Mouse (Mus musculus): ENCODE data around the gene Mei1. TPM values are rescaled to one million over a fixed set of nuclear protein-coding genes. Genes with fewer than 3 reads are reported as not detected.
A peak's percentile ranks its signal among the peaks of the same experiment; 100 is the strongest.
"Not testable (repeated sequence)": the region's sequence is repeated elsewhere in the genome, so short reads cannot be mapped to it uniquely, and the experiment has no call there.

Mei1 gene
- total and polyA plus RNA-seq, 3 experiments = 0.05 TPM; not detected in 2

DNA sequence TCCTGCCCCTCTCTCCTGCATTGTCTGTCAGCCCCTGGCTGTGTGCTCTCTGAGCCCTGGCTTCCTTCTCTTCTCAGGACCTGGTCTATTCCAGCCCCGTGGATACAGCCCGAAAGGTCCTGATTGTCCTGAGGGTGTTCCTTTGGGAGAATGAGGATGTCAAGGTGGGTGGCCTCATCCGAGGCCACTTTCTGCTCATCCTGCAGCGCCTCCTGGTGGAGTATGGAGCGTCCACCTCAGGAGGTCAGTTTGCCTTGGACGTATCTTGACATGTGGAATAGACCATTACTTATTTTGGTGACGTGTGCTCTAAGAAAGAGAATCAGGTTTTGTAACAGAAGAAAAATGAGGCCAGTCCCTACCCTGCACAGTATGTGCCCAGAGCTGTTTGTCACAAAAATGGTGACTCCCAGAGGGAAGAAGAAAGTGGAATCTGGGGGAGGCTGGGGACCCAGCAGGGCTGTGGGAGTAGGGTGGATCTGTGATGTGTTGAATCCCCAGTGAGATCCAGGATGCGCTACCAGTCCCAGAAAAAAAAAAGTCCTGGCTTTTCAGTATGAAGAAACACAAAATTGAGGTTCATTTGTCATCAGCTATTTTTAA lies 37.3 kb downstream of the Mei1 start:
- no peaks in the 10 kb centered on the region for H3K9me3 ChIP-seq (replicated peaks)
- no peaks in the 10 kb centered on the region for H3K36me3 ChIP-seq (replicated peaks)
- no peaks in the 10 kb centered on the region; the same call in 1 of the 2 replicates for H3K4me1 ChIP-seq (ENCODE audit: insufficient read depth, low read depth, low read length)
- DNase-seq (ENCODE audit: low spot score) = peak; percentile 14
- H3K27me3 ChIP-seq (ENCODE audit: insufficient read depth, low read length) = peaks cover 56% of the 10 kb centered on the region
- no peak for ATAC-seq (ENCODE audit: extremely low read depth, insufficient number of reproducible peaks, low FRiP score, poor library complexity, severe bottlenecking)
- no peak for TF ChIP-seq GATA1 (IDR thresholded peaks at IDR 0.05; ENCODE audit: borderline replicate concordance, low read length)
- TF ChIP-seq POLR2AphosphoS5 (IDR thresholded peaks at IDR 0.05; ENCODE audit: insufficient replicate concordance, low read depth, low read length) = no peak
- no peak for TF ChIP-seq GATA2 (IDR thresholded peaks at IDR 0.05; ENCODE audit: borderline replicate concordance, low read depth, low read length)
- TF ChIP-seq CTCF (IDR thresholded peaks at IDR 0.05; ENCODE audit: low read depth, low read length) = peak; percentile 52
- TF ChIP-seq TAL1 (conservative IDR thresholded peaks at IDR 0.05; ENCODE audit: low read depth, low read length) = no peak
- no peak overlapping the region for H3K4me3 ChIP-seq (ENCODE audit: low read depth, low read length)

DNA sequence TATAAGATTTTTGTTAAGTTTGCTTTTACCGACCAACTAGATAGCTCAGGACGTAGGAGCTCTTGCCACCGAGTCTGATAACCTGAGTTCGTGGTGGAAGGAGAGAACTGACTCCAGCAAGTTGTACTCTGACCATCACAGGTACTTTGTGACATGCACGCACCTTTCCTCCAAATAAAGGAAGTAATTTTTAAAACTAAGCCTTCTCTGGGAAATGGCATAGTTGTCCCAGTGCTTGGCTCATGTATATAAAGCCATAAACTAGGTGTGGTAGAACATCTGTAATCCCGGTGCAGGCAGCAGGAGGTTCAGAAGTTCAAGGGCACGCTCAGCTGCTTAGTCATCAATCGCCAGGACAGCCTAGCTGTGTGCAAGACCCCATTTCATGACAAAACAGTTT lies 50.7 kb downstream of the Mei1 start:
- no peaks in the 10 kb centered on the region for H3K36me3 ChIP-seq (replicated peaks)
- peaks cover 39% of the 10 kb centered on the region for H3K27me3 ChIP-seq (ENCODE audit: insufficient read depth, low read length)
- ATAC-seq (ENCODE audit: extremely low read depth, insufficient number of reproducible peaks, low FRiP score, poor library complexity, severe bottlenecking) (no peak), DNase-seq (ENCODE audit: low spot score) (no peak)
- peaks cover 2% of the 10 kb centered on the region; the same call in 1 of the 2 replicates for H3K4me1 ChIP-seq (ENCODE audit: insufficient read depth, low read depth, low read length)
- no peaks in the 10 kb centered on the region for H3K9me3 ChIP-seq (replicated peaks)
- H3K4me3 ChIP-seq (ENCODE audit: low read depth, low read length) = no peak overlapping the region
- no peak for TF ChIP-seq POLR2AphosphoS5 (IDR thresholded peaks at IDR 0.05; ENCODE audit: insufficient replicate concordance, low read depth, low read length)
- TF ChIP-seq CTCF (IDR thresholded peaks at IDR 0.05; ENCODE audit: low read depth, low read length) = no peak
- no peak for TF ChIP-seq TAL1 (conservative IDR thresholded peaks at IDR 0.05; ENCODE audit: low read depth, low read length)
- TF ChIP-seq GATA2 (IDR thresholded peaks at IDR 0.05; ENCODE audit: borderline replicate concordance, low read depth, low read length) = no peak
- TF ChIP-seq GATA1 (IDR thresholded peaks at IDR 0.05; ENCODE audit: borderline replicate concordance, low read length) = no peak

DNA sequence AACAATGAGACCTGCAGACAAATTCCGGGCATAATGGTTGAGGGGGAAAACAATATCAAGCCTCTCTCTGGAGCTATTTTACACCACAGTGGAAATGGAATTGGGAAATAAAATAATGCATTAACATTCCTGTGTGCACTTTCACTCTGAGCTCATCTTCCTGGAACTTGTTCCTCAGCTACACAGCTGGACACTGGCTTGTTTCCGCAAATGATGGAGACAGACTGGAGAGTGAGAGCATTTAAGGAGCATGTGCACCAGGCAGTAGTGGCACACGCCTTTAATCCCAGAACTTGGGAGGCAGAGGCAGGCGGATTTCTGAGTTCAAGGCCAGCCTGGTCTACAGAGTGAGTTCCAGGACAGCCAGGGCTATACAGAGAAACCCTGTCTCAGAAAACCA lies 56.9 kb downstream of the Mei1 start:
- not testable (repeated sequence) for H3K4me3 ChIP-seq (ENCODE audit: low read depth, low read length); DNase-seq (ENCODE audit: low spot score); ATAC-seq (ENCODE audit: extremely low read depth, insufficient number of reproducible peaks, low FRiP score, poor library complexity, severe bottlenecking); H3K9me3 ChIP-seq (replicated peaks)
- H3K36me3 ChIP-seq (replicated peaks) = peaks cover 28% of the 10 kb centered on the region
- peaks cover 16% of the 10 kb centered on the region for H3K27me3 ChIP-seq (ENCODE audit: insufficient read depth, low read length)
- peaks cover 48% of the 10 kb centered on the region for H3K4me1 ChIP-seq (ENCODE audit: insufficient read depth, low read depth, low read length)

DNA sequence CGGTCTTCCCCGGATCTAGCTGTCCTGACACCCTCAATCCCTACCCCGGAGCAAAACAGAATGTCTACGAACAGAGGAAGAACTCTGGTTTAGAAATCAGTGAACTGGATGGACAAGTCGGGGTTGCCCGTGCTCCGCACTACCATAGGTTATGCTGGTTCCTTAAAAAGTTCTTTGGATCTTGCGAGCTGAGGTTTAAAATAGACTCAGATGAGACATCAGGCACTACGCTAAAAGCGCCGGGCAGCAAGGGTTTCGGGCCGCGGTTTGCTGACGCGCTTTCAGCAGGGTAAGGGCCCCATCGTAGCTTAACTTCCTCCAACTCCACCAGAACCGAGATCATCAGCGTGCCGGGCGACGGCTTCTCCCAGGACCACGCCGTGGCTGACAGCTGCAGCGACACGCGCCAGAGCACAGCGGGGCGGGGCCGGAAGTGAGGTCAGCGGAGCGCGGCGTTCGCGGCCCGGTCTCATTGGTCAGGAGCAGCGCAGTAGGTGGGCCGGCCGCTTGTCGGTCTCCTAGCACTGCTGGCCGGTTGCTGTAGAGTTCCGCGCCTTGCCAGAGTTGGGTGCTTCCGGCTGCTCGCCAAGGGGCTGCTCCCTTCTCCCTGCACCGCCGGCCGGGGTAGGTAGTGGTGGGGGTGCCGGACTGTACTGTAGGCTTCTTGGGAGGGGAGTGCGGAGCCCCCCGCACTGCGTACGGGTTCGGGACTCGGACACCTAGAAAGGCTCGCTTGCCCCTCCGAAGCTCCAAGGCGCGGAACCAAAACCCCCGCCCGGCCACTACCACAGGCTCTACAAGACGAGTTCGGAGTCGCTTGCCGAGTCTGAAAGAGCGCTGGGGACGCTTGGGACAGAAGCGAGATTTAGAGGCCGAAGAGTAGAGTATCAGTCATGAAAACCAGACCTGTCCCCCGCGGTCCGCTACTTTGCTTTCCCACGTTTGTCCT lies 57.9 kb downstream of the Mei1 start, which contains the start of gene Ccdc134:
TSS of gene Ccdc134 (plus strand) at position 497 of the 949 bp plus-strand sequence.
- TF ChIP-seq GATA1 (IDR thresholded peaks at IDR 0.05; ENCODE audit: borderline replicate concordance, low read length) = no peak
- no peak for TF ChIP-seq CTCF (IDR thresholded peaks at IDR 0.05; ENCODE audit: low read depth, low read length)
- no peak for TF ChIP-seq POLR2AphosphoS5 (IDR thresholded peaks at IDR 0.05; ENCODE audit: insufficient replicate concordance, low read depth, low read length)
- TF ChIP-seq TAL1 (conservative IDR thresholded peaks at IDR 0.05; ENCODE audit: low read depth, low read length) = no peak
- no peak for TF ChIP-seq GATA2 (IDR thresholded peaks at IDR 0.05; ENCODE audit: borderline replicate concordance, low read depth, low read length)
- Histone ChIP-seq H3K9me3 (replicated peaks) (no peaks in the 10 kb centered on the region), H3K36me3 (replicated peaks) (peaks cover 38% of the 10 kb centered on the region), H3K4me1 (ENCODE audit: insufficient read depth, low read depth, low read length) (peaks cover 48% of the 10 kb centered on the region), H3K27me3 (ENCODE audit: insufficient read depth, low read length) (peaks cover 16% of the 10 kb centered on the region), H3K4me3 (ENCODE audit: low read depth, low read length) (peak within 1 kb of the TSS; percentile 82)
- ATAC-seq (ENCODE audit: extremely low read depth, insufficient number of reproducible peaks, low FRiP score, poor library complexity, severe bottlenecking) = peak; percentile 95
- DNase-seq (ENCODE audit: low spot score) = peak; percentile 93

DNA sequence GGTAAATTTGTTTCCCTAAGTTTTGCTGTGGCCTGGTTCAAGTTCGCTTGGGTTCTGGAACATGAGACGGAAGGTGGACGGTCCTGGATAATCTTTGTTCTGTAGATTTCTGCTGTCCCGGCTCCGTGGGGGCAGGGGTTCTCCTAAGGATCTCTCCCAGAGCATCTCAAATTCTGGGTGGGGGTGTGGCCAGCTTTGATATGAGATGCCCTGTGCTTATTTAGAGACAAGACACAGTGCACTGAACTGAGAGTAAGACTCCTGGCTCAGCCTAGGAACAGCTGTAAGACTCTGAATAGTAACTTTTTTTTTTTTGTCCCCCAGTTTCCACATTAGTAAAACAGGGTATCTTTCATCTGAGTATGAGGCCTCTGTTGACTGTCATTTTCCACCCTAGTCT lies 58.6 kb downstream of the Mei1 start:
- Histone ChIP-seq H3K4me3 (ENCODE audit: low read depth, low read length) (peak overlapping the region; percentile 82), H3K4me1 (ENCODE audit: insufficient read depth, low read depth, low read length) (peaks cover 48% of the 10 kb centered on the region), H3K36me3 (replicated peaks) (peaks cover 45% of the 10 kb centered on the region), H3K27me3 (ENCODE audit: insufficient read depth, low read length) (peaks cover 15% of the 10 kb centered on the region), H3K9me3 (replicated peaks) (no peaks in the 10 kb centered on the region)
- DNase-seq (ENCODE audit: low spot score) = peak; percentile 17
- TF ChIP-seq CTCF (IDR thresholded peaks at IDR 0.05; ENCODE audit: low read depth, low read length) (no peak), GATA1 (IDR thresholded peaks at IDR 0.05; ENCODE audit: borderline replicate concordance, low read length) (no peak), GATA2 (IDR thresholded peaks at IDR 0.05; ENCODE audit: borderline replicate concordance, low read depth, low read length) (no peak), POLR2AphosphoS5 (IDR thresholded peaks at IDR 0.05; ENCODE audit: insufficient replicate concordance, low read depth, low read length) (no peak), TAL1 (conservative IDR thresholded peaks at IDR 0.05; ENCODE audit: low read depth, low read length) (no peak)
- ATAC-seq (ENCODE audit: extremely low read depth, insufficient number of reproducible peaks, low FRiP score, poor library complexity, severe bottlenecking) = no peak

DNA sequence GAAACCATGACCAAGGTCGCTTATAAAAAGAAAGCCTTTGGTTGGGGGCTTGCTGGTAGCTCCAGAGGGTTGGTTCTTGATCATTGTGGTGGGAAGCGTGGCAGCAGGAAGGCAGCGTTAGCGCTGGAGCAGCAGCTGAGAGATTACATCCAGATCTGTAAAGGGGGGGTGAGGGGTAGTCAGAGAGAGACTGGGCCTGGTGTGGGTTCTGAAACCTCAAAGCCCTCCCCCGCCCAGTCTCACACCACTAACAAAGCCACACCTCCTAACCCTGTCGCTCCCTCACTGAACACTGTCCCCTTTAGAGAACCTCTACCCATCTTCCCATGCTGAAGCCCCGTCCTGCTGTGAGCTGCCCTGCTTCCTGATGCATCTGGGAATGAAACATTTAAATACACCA lies 60.8 kb downstream of the Mei1 start:
- TF ChIP-seq CTCF (IDR thresholded peaks at IDR 0.05; ENCODE audit: low read depth, low read length) (no peak), GATA1 (IDR thresholded peaks at IDR 0.05; ENCODE audit: borderline replicate concordance, low read length) (no peak), TAL1 (conservative IDR thresholded peaks at IDR 0.05; ENCODE audit: low read depth, low read length) (no peak), GATA2 (IDR thresholded peaks at IDR 0.05; ENCODE audit: borderline replicate concordance, low read depth, low read length) (no peak)
- H3K4me1 ChIP-seq (ENCODE audit: insufficient read depth, low read depth, low read length) = peaks cover 51% of the 10 kb centered on the region
- ATAC-seq (ENCODE audit: extremely low read depth, insufficient number of reproducible peaks, low FRiP score, poor library complexity, severe bottlenecking) (peak; percentile 30; the same call in 1 of the 2 replicates), DNase-seq (ENCODE audit: low spot score) (peak; percentile 47)
- H3K9me3 ChIP-seq (replicated peaks) = no peaks in the 10 kb centered on the region
- peak overlapping the region; percentile 47; the same call in 1 of the 2 replicates for H3K4me3 ChIP-seq (ENCODE audit: low read depth, low read length)
- H3K36me3 ChIP-seq (replicated peaks) = peaks cover 67% of the 10 kb centered on the region
- H3K27me3 ChIP-seq (ENCODE audit: insufficient read depth, low read length) = no peaks in the 10 kb centered on the region

Data from G1E (cell line).